Mouse (Mus musculus) frontal cortex, postnatal 14 days (tissue): ENCODE measurements around the gene Zdhhc7.
A peak's percentile ranks its signal among the peaks of the same experiment; 100 is the strongest.

ENCODE experiments used
- DNase-seq, 2 experiments: peaks; one replicate each; pipeline ENCODE4 v3.0.0; 2022; ENCODE audit warnings: low spot score in 2 of 2

The Zdhhc7 gene

DNA sequence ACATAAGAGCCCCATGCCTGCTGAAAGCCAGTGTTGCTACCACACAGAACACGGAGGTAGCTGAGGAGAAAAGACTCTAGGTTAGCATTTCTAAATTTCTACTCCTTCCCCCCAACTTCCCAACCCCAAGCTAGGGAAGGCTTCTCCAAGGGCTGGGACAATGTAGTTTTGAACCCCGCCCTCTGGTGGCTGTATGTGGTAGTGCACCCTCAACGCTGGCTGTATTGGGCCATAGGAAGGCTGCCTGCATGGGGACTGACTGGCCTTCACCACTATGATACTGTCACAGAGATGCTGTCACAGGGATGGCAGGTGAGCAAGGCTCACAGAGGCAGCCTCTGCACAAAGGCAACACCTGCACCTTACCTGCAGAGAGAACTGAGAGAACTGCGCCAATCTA lies 29.6 kb downstream of the Zdhhc7 start:
- DNase-seq, result peak; percentile 57 to 82

GRCm38 (mm10) chr8:120067936-120068668 lies 33.2 kb downstream of the Zdhhc7 start:
- no peak for DNase-seq

- no peak for DNase-seq
Measured at GRCm38 (mm10) chr8:120066226-120066625, 35.1 kb downstream of the Zdhhc7 start.

- no peak for DNase-seq
Measured at GRCm38 (mm10) chr8:120065611-120066010, 35.7 kb downstream of the Zdhhc7 start.

GRCm38 (mm10) chr8:120063326-120063725 lies 38.0 kb downstream of the Zdhhc7 start:
- DNase-seq, result no peak

DNA sequence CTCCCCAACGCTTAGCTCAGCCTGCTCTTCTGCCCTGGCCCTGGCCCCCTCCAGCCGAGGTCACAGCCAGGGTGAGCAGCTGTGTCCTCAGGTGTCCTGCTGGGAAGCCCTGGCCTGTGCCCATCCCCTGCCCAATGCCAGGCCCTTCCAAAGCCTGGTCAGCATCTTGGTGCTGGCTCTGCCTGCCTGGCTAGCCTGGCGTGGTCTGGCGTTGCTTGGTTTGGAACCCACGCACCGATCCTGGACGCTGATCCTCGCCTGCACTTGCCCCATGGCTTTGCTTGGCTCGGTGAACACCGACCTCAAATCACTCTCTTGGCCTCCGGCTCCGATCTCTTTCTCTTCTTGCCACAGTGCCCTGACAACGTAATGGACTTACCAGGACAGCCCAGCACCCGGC lies 38.5 kb downstream of the Zdhhc7 start:
- DNase-seq, result no peak

DNA sequence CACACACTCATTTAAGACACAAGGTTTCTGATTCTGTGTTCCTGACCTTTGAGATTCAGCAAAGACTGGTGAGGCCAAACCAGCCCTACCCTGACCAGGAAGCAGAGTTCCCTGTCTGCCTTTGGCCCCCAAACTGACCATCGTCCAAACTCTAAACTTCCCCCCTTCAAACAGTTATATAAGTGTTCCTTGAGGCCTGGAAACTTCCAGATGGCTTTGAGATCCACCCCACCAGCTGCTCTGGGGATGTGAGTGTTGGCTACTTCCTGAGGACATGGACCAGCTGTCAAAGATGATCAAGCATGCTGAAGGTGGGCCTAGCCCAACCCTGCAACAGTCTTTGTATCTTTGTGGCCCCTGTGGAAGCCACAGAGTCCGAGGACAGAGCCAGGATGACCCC lies 44.2 kb downstream of the Zdhhc7 start:
- no peak for DNase-seq

DNA sequence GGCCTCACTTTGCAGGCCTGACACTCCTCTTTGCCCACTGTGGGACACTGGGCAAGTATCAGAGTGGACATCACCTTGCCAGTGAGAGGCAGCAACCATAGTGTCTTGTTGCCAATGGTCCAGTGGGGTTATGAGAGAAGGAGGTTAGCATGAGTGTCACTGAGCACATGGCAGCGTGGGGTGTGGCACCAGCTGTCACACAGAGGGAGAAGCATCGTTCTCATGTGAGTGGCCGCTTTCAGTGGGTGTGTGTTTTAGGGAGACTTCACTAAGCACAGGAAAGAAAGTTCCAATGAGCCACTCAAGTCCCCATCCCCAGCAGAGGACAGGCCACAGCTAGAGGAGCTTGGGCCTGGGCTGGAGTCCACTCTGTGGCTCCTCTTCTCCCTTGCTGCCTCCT lies 46.4 kb downstream of the Zdhhc7 start:
- DNase-seq, result no peak

GRCm38 (mm10) chr8:120052318-120052717 lies 49.0 kb downstream of the Zdhhc7 start:
- DNase-seq, result no peak

DNA sequence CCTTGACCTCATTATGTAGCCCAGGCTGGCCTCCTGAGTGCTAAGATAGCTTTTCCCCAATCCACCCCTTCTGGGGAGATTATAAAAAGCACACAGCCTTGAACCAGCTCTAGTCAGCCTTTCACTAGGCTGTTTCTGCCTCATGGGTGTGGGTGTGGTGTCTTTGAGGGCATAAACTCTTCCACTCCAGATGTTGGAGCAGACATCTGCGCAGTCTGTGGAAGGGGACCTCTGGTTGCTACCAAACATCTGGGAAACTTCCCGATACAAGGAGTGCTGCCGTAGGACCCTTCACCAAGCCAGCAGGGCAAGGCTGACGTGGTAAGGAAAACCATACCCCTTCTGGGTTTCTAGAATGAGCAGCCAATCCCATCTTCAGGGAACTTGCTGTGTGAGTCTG lies 49.4 kb downstream of the Zdhhc7 start:
- DNase-seq, result no peak

DNA sequence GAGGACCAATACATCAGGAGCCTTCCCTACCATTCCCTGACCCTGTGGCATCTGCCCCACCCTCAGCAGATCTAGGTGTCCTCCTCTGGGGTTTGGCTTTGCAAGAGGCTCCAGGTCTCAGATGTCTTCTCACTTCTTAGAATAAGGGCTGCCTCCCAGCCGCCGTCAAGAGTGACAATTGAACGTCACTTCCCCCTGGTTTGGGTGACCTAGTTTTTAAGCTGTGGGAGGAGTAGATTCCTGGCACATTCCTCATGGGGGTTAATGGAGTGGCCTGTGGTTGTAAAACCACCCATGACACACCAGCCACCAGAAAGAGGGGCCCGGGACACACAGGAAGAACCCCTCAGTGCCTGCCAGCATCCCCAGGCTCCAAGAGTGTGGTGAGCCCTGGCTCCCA lies 50.3 kb downstream of the Zdhhc7 start:
- DNase-seq, result no peak

- no peak for DNase-seq
Measured at GRCm38 (mm10) chr8:120050376-120050775, 50.9 kb downstream of the Zdhhc7 start.

- DNase-seq, result no peak
Measured at GRCm38 (mm10) chr8:120049949-120050348, 51.3 kb downstream of the Zdhhc7 start.

GRCm38 (mm10) chr8:120046258-120047020 lies 54.8 kb downstream of the Zdhhc7 start:
- DNase-seq, result peak; percentile 69 to 80

DNA sequence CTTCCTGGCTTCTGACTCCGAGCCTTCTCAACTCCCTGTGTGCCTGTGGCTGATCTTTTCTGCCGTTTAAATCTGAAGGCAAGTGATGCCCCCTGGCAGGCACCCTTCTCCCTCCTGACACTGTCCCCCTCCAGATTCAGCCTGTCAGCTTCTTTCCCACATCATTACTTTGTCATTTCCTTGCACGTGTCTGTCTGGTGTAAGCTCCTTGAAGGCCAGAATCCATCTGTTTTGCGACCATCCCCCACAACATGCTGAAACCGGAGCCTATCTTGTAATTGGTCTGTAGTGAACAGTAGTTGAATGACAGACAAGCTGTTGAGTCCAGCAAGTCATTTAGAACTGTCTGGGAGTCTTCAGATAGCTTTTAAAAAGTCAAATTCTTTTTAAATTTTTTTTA lies 55.8 kb downstream of the Zdhhc7 start:
- DNase-seq, result no peak

DNA sequence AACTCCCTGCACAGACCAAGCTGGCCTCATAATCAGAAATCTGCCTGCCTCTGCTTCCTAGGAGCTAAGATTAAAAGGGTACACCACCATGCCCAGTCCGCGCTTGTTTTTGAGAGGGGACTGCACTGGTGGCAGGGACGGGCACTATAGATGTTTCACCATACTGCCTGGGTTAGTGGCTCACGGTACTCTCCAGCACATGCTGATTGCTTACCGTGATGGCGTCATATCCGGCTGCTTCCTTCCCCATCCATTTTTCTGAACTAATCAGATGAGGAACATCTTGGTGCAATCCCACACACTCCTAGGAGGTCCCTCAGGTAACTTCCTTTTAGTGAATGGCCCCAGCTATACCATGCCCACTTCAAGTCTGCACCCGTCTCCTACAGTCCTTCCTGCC lies 56.4 kb downstream of the Zdhhc7 start:
- DNase-seq, result no peak

- no peak for DNase-seq
Measured at GRCm38 (mm10) chr8:120042542-120043312, 58.6 kb downstream of the Zdhhc7 start.

DNA sequence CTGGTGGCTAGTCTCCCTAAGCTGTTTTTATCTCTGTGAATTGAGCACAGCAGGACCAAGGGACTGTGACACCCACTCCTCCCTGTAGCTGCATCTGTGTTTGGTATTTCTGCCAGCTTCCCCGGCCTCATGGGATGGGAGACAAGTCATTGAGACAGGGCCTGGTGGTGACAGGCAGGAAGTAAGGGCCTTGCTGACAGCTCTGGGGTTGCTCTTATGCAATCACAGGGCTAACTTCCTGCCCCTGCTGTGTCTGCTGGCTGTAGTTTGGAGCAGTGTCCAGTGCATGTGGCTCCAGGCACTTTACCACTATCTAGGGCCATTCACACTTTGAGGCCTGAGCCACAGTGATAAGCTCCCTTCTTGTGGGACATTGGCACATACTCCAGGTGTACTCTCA lies 60.4 kb downstream of the Zdhhc7 start:
- no peak for DNase-seq

DNA sequence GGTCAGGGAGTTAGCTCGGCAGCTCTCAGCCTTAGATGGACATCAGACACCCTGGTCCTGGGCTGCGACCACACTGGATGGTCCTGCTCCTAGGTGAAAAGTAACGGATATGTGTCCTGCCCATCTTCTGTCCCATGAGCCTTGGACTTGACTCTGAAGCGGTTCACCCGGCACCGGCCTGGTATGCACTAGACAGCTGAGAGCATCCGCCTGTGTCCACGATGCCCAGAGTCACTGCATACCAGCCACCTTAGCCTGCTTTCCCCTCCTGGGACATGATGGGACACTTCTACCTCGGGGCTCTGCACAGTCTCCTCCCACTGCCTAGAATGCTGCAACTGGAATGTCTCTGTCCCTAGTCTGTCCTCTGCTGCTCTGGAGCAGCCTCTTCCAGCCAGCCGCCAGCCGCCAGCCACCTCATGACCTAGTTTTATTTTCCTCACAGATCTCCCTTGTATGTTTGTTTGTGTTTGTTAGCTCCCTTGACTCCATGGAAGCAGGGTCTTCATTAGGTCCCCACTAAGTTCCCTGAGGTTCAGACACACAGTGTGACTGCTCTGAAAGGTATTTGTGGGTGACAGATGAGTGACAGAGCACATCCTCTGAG lies 61.9 kb downstream of the Zdhhc7 start:
- no peak for DNase-seq

DNA sequence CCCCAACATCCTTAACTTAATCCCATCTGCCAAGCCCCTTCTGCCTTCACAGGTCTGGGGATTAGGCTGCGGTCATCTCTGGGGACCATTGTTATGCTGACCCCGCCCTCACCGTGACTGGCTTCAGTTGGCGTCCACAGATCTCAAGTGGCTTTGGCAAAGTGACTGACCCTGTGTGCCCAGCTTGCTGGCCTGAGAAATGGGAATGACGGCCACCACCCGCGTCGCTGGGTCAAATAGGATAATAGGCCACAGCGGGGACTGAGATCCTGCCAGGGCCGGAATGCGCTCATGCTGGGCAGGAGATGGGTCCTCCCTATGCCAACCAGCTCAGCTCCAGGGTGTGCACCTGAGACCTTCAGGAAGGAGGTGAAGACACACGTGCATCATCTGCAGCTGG lies 62.5 kb downstream of the Zdhhc7 start:
- DNase-seq, result no peak

GRCm38 (mm10) chr8:120037611-120038010 lies 63.7 kb downstream of the Zdhhc7 start:
- no peak for DNase-seq

- DNase-seq, result no peak
Measured at GRCm38 (mm10) chr8:120037199-120037598, 64.1 kb downstream of the Zdhhc7 start.
